Mouse (Mus musculus): ENCODE data around the gene Prn.

DNA sequence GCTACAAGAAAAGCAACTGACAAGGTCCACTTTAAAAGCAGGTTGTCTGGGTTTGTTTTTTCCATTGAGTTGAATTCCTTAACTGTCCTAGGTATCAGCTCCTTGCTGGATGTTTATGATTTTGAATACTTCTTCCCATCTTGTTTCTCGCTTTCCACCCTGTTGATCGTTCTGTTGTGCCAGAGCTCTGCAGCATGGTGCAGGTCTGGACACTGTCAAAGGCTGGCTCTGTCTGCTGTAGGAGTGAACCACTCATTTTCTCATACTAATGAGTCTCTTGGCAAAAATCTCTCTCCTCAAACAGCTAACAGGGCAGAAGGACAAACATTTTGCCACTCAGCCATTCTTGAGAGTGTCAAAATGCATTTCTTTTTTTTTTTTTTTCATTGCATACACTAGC, 14.7 kb upstream of the Prn start:
- TF ChIP-seq POLR2A (IDR thresholded peaks at IDR 0.05; ENCODE audit: low read depth, low read length) = no peak
- no peak for TF ChIP-seq CTCF (IDR thresholded peaks at IDR 0.05; ENCODE audit: extremely low read depth, insufficient read depth, insufficient read length, insufficient replicate concordance)

Data from spleen, adult 2 months (tissue).